Mouse (Mus musculus) forebrain, embryonic 14.5 days (tissue): ENCODE measurements at regions not wholly inside any gene's neighbourhood (a gene's known extent, or its start where the extent isn't known, plus 50 kb on each side); places are given as distances from the start of the nearest gene placed in this dataset.

Experiments
- ATAC-seq: fragments of 200-750 bp; cut with Nextera tagmentation; 2 replicates; pipeline ENCODE4 v1.8.0; 2017; ENCODE audit warnings: mild to moderate bottlenecking, moderate library complexity
- DNase-seq: peaks from one replicate; pipeline ENCODE4 v3.0.0-alpha.2; 2015; ENCODE audit warnings: low spot score
- H3K27ac ChIP-seq: fragments of 300-500 bp; sonication (generic); 2 replicates; pipeline ENCODE4 v1.5.1; 2014; ENCODE audit warnings: low read depth, mild to moderate bottlenecking, control low read depth, low read length, moderate library complexity
- H3K27me3 ChIP-seq: fragments of 300-500 bp; sonication (generic); replicated peaks from 2 replicates; pipeline ENCODE4 v1.6.1; 2014; ENCODE audit warnings: low read length, control low read depth, mixed read lengths; ENCODE audit not compliant: control insufficient read depth, insufficient read depth
- H3K36me3 ChIP-seq: fragments of 300-500 bp; sonication (generic); 2 replicates; pipeline ENCODE4 v1.6.1; 2014; ENCODE audit warnings: low read length, control low read depth; ENCODE audit not compliant: control insufficient read depth, insufficient read depth
- H3K4me1 ChIP-seq: fragments of 300-500 bp; sonication (generic); 2 replicates; pipeline ENCODE4 v1.6.1; 2014; ENCODE audit warnings: antibody characterized with exemption, low read length, control low read depth; ENCODE audit not compliant: control insufficient read depth, insufficient read depth
- H3K4me2 ChIP-seq: fragments of 300-500 bp; sonication (generic); 2 replicates; pipeline ENCODE4 v1.6.1; 2014; ENCODE audit warnings: mild to moderate bottlenecking, control low read depth, low read length
- H3K4me3 ChIP-seq: fragments of 300-500 bp; sonication (generic); 2 replicates; pipeline ENCODE4 v1.5.1; 2014; ENCODE audit warnings: low read depth, low read length, control low read depth
- H3K9ac ChIP-seq: fragments of 300-500 bp; sonication (generic); 2 replicates; pipeline ENCODE4 v1.6.1; 2014; ENCODE audit warnings: mild to moderate bottlenecking, low read length, control low read depth, moderate library complexity
- H3K9me3 ChIP-seq: fragments of 300-500 bp; sonication (generic); replicated peaks from 2 replicates; pipeline ENCODE4 v1.6.1; 2016; ENCODE audit warnings: low read length, control low read depth, mixed read lengths; ENCODE audit not compliant: control insufficient read depth
- WGBS: fragments of 180-500 bp; shearing (Covaris S2); extraction: QIAGEN DNeasy Blood & Tissue Kit; methylation state at CpG from one replicate; pipeline ENCODE4 v1.1.7; 2014; 5-methylcytosine and 5-hydroxymethylcytosine counted together

DNA sequence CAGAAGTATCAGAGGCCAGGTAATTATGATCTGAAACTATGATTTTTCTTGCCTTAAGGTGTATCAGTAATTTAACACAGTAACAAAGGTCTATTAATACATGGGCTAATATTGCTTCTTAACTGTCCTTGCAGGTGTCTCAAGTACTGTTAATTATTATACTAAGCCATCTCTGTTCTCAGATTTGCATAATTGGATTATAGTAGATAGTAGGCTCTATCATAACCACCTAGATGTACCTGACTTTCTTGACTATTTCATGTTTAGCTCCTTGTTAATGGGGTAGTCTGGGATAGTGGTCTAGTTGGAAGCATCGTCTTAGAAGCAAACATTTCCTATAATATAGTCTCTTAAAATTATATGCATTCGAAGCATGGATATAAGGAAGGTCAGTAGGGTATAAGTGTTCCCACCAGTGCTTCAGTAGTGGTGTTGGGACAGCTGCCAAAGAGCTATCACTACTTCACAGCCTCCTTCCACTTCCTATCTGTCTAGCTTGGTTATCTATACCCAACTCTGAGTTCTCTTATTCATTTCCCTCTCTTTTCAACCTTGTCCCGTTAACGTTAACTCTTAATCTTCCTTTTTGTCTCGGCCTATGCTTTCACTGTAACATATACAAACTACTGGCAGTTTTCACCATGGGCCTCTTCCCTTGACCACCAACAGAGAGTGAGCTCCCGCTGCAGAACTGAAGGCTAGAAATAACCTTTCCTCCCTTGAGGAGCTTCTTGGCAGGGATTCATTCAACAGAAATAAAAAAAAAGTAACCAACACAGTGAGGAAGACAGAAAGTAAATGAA, 630.9 kb upstream of the Lcorl start:
- Histone ChIP-seq H3K9me3 (no peaks in the 10 kb centered on the region), H3K27ac (no peak overlapping the region), H3K9ac (no peak overlapping the region), H3K27me3 (no peaks in the 10 kb centered on the region), H3K4me2 (no peak overlapping the region), H3K4me3 (no peak overlapping the region), H3K36me3 (no peaks in the 10 kb centered on the region), H3K4me1 (no peaks in the 10 kb centered on the region)
- ATAC-seq (no peak), DNase-seq (no peak)
- WGBS: 80% methylated on average over 6 of the region's 6 CpGs

DNA sequence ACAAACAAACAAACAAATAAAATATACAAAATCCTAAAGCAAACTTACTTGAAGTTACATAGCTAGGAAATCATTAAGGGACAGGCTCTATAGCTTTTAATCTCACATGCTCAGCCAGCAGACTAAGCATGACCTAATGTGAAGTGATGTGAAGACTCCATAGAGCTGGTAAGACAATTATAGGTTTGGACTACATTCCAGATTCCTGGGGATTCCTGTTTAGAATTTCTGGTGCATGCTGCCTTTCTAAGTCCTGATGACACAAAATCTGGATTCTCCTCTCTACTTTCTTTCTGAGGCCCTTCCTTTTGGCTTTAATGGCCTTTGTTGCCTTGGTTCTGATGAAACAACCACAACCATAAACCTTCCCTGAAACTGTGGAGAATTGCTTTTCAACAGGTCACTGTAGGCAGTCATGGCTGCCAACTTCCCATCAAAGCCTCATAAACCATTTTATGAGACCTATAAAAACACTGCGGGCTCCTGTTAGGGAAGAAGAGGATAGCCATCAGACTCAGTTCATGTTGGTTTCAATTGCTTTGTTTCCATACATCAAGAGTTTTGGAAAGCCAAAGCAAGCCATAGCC, 629.4 kb upstream of the Lcorl start:
- WGBS: 100% methylated on average over 1 of the region's 1 CpGs
- Histone ChIP-seq H3K9me3 (no peaks in the 10 kb centered on the region), H3K4me2 (no peak overlapping the region), H3K27ac (no peak overlapping the region), H3K36me3 (no peaks in the 10 kb centered on the region), H3K9ac (no peak overlapping the region), H3K4me1 (no peaks in the 10 kb centered on the region), H3K27me3 (no peaks in the 10 kb centered on the region), H3K4me3 (no peak overlapping the region)
- no peak for DNase-seq
- ATAC-seq: no peak

DNA sequence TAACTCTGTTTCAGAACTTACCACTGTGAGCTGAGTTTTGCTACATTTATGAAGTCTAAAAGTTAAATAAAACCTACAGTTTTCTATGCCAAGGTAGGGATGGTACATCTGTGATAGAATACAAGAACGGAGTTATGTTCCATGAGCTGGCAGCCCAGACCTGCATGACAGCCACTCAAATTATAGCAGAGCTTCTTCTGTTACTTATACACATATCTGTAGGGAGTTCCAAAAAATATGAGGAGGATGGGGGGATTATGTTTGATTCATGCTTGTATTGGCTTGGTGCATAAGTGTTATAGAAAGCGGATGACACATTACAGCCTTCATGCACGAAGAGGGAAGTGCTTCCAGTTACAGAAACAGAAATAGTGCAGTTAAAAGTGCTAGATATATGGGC, 598.9 kb upstream of the Lcorl start:
- H3K27ac ChIP-seq: no peak overlapping the region
- no peaks in the 10 kb centered on the region for H3K9me3 ChIP-seq
- H3K36me3 ChIP-seq: no peaks in the 10 kb centered on the region
- ATAC-seq: no peak
- H3K4me1 ChIP-seq: no peaks in the 10 kb centered on the region
- no peak overlapping the region for H3K4me3 ChIP-seq
- peak; percentile 27 for DNase-seq
- no peak overlapping the region for H3K9ac ChIP-seq
- no peaks in the 10 kb centered on the region for H3K27me3 ChIP-seq
- no peak overlapping the region for H3K4me2 ChIP-seq
- WGBS: 88% methylated on average over 3 of the region's 3 CpGs

DNA sequence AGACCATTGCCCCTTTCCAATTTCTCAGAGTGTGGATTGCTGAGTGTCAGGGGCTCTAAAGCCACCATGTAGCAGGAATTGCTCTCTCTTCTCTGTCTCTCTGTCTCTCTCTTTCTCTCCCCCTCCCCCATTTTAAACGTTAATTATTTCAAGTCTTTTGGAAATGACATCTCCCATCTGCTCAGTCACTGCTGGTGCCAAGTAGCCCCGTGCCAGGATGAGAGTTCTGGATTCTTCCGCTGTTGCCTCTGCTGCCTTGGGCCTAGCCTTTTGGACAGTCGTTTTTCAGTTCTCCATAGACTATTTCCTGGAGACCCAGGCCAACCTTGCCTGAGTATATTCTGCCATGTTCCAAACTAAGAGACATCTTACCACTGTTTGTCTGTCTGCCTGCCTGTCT, 590.9 kb upstream of the Lcorl start:
- Histone ChIP-seq H3K9ac (no peak overlapping the region), H3K27ac (no peak overlapping the region), H3K4me3 (no peak overlapping the region), H3K27me3 (no peaks in the 10 kb centered on the region), H3K9me3 (no peaks in the 10 kb centered on the region), H3K4me2 (no peak overlapping the region), H3K4me1 (peaks cover 6% of the 10 kb centered on the region; the same call in 1 of the 2 replicates), H3K36me3 (no peaks in the 10 kb centered on the region)
- peak; percentile 70 for DNase-seq
- WGBS: 47% methylated on average over 4 of the region's 4 CpGs
- ATAC-seq: peak; percentile 59; the same call in 1 of the 2 replicates

- Histone ChIP-seq H3K9ac (no peak overlapping the region), H3K9me3 (no peaks in the 10 kb centered on the region), H3K4me3 (no peak overlapping the region), H3K36me3 (no peaks in the 10 kb centered on the region), H3K4me1 (peaks cover 6% of the 10 kb centered on the region; the same call in 1 of the 2 replicates), H3K27me3 (no peaks in the 10 kb centered on the region), H3K27ac (no peak overlapping the region), H3K4me2 (no peak overlapping the region)
- DNase-seq (peak; percentile 36), ATAC-seq (peak; percentile 30; the same call in 1 of the 2 replicates)
- 47% methylated on average over 3 of the region's 3 CpGs for WGBS
Measured at GRCm38 (mm10) chr5:46445844-46446243, 588.4 kb upstream of the Lcorl start.

DNA sequence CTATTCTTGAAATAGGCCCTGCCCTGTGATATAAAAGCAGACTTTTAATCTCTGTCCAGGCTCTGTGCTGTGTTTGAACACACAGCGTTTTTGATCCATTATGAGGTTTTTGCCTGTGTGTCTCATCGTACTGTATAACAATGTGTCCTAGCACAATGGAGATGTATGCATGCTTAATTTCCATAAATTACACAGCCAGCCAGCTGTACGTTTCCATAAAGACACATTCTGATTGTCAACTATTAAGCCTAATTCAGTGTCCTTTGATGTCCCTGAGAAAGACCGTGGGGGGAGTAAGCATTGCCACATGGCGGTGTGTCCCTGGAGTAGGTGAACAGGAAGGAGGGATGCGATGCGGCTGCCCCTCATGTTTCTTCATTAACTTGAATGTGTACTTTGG, 587.7 kb upstream of the Lcorl start:
- ATAC-seq (no peak), DNase-seq (peak; percentile 34)
- 18% methylated on average over 7 of the region's 7 CpGs for WGBS
- Histone ChIP-seq H3K9ac (no peak overlapping the region), H3K4me3 (no peak overlapping the region), H3K36me3 (no peaks in the 10 kb centered on the region), H3K27ac (no peak overlapping the region), H3K27me3 (no peaks in the 10 kb centered on the region), H3K9me3 (no peaks in the 10 kb centered on the region), H3K4me2 (no peak overlapping the region), H3K4me1 (peaks cover 6% of the 10 kb centered on the region; the same call in 1 of the 2 replicates)

- Histone ChIP-seq H3K4me1 (peaks cover 6% of the 10 kb centered on the region; the same call in 1 of the 2 replicates), H3K27me3 (no peaks in the 10 kb centered on the region), H3K9ac (no peak overlapping the region), H3K4me2 (peak overlapping the region; percentile 31), H3K4me3 (no peak overlapping the region), H3K9me3 (no peaks in the 10 kb centered on the region), H3K27ac (no peak overlapping the region), H3K36me3 (no peaks in the 10 kb centered on the region)
- no peak; the same call in 1 of the 2 replicates for ATAC-seq
- 13% methylated on average over 12 of the region's 12 CpGs for WGBS
- peak; percentile 74 for DNase-seq
Measured at GRCm38 (mm10) chr5:46443805-46444340, 586.5 kb upstream of the Lcorl start.

DNA sequence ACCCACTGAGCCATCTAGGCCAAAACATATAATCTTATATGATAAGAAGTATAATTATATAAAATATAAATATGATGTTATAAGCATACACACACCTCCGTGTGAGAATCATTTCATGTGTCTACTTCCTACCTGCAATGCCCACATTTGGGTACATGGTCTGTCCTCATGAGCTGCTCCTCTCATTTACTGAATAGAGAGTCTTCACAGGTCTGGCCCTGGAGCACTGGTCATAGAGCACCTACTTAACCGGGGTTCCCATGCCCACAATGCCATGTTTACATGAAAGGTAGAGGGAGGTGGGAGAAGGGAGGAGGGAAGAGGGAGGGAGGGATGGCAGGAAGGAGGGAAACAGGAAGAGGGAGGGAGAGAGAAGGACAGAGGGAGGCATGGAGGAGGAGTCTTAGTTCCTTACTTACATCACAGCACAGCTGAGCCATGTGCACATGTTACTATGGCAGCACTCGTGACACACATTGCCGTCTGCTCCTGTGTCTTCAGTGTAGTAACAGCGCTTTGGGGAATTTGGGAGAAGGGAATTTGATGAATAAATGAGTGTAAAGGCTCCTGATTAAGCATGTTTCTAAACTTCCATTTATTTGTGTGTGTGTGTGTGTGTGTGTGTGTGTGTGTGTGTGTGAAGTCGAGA, 585.3 kb upstream of the Lcorl start:
- peak; percentile 65 for DNase-seq

More for the DNA sequence above, 585.3 kb upstream of the Lcorl start:
- Histone ChIP-seq H3K9ac (no peak overlapping the region), H3K4me3 (no peak overlapping the region), H3K4me2 (no peak overlapping the region), H3K4me1 (peaks cover 6% of the 10 kb centered on the region; the same call in 1 of the 2 replicates), H3K9me3 (no peaks in the 10 kb centered on the region), H3K36me3 (no peaks in the 10 kb centered on the region), H3K27ac (no peak overlapping the region), H3K27me3 (no peaks in the 10 kb centered on the region)
- peak; percentile 79 for ATAC-seq
- 75% methylated on average over 6 of the region's 6 CpGs for WGBS
